Mouse (Mus musculus) heart, adult 2 months (tissue): ENCODE measurements around the gene Rnf10. TPM values are rescaled to one million over a fixed set of nuclear protein-coding genes. Genes with fewer than 3 reads are reported as not detected.
A peak's percentile ranks its signal among the peaks of the same experiment; 100 is the strongest.

Source experiments
- DNase-seq, 2 experiments: peaks; one replicate each; pipeline ENCODE4 v3.0.0; 2021
- H3K27ac ChIP-seq: fragments of 200-600 bp; 2 replicates; pipeline ENCODE4 v1.8.1; 2022
- H3K27me3 ChIP-seq: fragments of 200-500 bp; 2 replicates; pipeline ENCODE4 v1.6.1; 2012; ENCODE audit warnings: mild to moderate bottlenecking, low read length, inconsistent platforms, mixed read lengths; ENCODE audit not compliant: control insufficient read depth, insufficient read depth
- H3K36me3 ChIP-seq: fragments of 200-500 bp; 2 replicates; pipeline ENCODE4 v1.6.1; 2012; ENCODE audit warnings: low read length, inconsistent platforms; ENCODE audit not compliant: control insufficient read depth, insufficient read depth
- H3K4me1 ChIP-seq: fragments of 200-500 bp; 2 replicates; pipeline ENCODE4 v1.6.1; 2011; ENCODE audit warnings: low read length; ENCODE audit not compliant: control insufficient read depth, insufficient read depth
- H3K4me3 ChIP-seq: fragments of 200-600 bp; 2 replicates; pipeline ENCODE4 v1.8.1; 2022
- H3K79me2 ChIP-seq: fragments of 200-500 bp; replicated peaks from 2 replicates; pipeline ENCODE4 v1.6.1; 2012; ENCODE audit warnings: mild to moderate bottlenecking, inconsistent platforms, low read length, moderate library complexity, mixed read lengths; ENCODE audit not compliant: control insufficient read depth, insufficient read depth
- H3K9ac ChIP-seq: fragments of 200-500 bp; 2 replicates; pipeline ENCODE4 v1.6.1; 2012; ENCODE audit warnings: low read depth, mild to moderate bottlenecking, control low read depth, inconsistent platforms, low read length, mixed read lengths
- CTCF ChIP-seq: fragments of 200-600 bp; IDR thresholded peaks from 2 replicates; pipeline ENCODE4 v1.8.1; 2022; ENCODE audit warnings: antibody characterized with exemption, mild to moderate bottlenecking, moderate library complexity
- EP300 ChIP-seq: fragments of 200-500 bp; IDR thresholded peaks from 2 replicates; pipeline ENCODE4 v1.6.1; 2011; ENCODE audit warnings: low read depth, low read length, control low read depth; ENCODE audit not compliant: insufficient read depth
- POLR2A ChIP-seq: fragments of 200-500 bp; IDR thresholded peaks from 2 replicates; pipeline ENCODE4 v1.6.1; 2011; ENCODE audit warnings: mild to moderate bottlenecking, low read depth, low read length, control low read depth; ENCODE audit not compliant: insufficient read depth
- WGBS: fragments of 180-500 bp; shearing (Covaris S2); methylation state at CpG from one replicate; pipeline ENCODE4 v1.1.7; 2018; 5-methylcytosine and 5-hydroxymethylcytosine counted together
- intact Hi-C: fragments of 180-260 bp; cut with DNase I; formaldehyde crosslinking; loops from one replicate; pipeline ENCODE4 v1.15.1; 2025
- polyA plus RNA-seq: library from polyadenylated mRNA; depleted of rRNA; stranded (reverse); fragments of >200 nt; gene quantifications from 2 replicates; pipeline ENCODE4 v1.2.3, GENCODE M21; 2012; rRNA removed
- total RNA-seq, 2 experiments: library from RNA; stranded (reverse); gene quantifications; 2 replicates each; pipeline ENCODE4 v1.2.3; 2021

The Rnf10 gene
- total and polyA plus RNA-seq, 3 experiments: 175 to 397 (median 391) TPM

DNA sequence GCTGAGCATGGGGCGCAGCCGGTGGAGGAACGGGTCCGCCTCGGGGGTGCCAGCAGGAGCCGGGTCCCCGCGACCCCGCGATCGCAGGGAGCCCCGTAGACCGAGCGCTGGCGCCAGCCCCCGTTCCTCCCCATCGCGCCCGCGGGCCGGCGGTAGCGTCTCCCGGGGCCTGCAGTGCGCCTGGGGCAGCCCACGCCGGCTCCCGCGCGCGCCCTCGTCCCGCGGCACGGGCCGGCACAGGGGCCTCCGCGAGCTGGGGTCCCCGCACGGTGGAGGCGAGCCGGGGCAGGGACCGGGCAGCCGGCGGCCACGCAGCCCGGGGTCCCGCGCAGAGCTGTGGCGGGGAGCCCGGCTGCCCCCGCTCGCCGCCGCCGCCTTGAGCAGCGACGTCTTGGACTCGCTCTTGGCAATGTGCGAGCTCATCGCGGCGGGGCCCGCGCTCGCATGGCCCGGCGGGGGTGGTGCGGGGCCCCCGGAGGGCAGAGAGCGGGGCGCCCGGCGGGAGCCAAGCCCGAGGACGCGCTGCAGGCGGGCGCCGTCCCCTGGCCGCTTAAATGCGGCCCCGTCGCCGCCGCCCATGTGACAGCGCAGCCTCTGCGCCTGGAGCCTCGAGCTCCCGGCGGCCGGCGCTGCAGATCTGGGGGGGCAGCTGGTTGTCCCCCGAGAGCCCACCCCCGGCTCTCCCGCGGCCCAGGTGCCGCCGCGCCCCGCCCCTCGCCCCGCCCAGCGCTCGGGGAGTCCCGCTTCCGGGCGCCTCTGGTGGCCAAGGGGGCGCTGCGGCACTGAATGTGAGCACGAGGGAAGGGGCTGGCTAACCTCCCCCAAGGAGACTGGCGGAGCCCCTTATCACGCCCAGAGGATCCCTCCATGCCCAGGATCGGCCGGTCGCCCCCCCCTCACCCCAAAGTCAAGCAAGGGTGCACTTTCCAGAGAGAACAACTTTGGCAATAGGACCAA is 78.8 kb downstream of the Rnf10 start, which contains the start of gene Cabp1:
Gene Cabp1, minus strand, starts transcription at position 713 of the 957 bp plus-strand sequence.
- intact Hi-C loops: no loop called here
- H3K27ac ChIP-seq: no peak within 1 kb of the TSS
- peak; percentile 57 to 75 for DNase-seq
- H3K36me3 ChIP-seq: no peaks in the 10 kb centered on the region
- H3K79me2 ChIP-seq: no peaks in the 10 kb centered on the region
- peaks cover 3% of the 10 kb centered on the region; the same call in 1 of the 2 replicates for H3K4me1 ChIP-seq
- no peak for TF ChIP-seq POLR2A
- TF ChIP-seq EP300: no peak
- peak; percentile 61 for TF ChIP-seq CTCF
- peak within 1 kb of the TSS; percentile 62 for H3K9ac ChIP-seq
- no peaks in the 10 kb centered on the region for H3K27me3 ChIP-seq
- under 1% methylated on average over 110 of the region's 116 CpGs for WGBS
- H3K4me3 ChIP-seq: peak within 1 kb of the TSS; percentile 54

DNA sequence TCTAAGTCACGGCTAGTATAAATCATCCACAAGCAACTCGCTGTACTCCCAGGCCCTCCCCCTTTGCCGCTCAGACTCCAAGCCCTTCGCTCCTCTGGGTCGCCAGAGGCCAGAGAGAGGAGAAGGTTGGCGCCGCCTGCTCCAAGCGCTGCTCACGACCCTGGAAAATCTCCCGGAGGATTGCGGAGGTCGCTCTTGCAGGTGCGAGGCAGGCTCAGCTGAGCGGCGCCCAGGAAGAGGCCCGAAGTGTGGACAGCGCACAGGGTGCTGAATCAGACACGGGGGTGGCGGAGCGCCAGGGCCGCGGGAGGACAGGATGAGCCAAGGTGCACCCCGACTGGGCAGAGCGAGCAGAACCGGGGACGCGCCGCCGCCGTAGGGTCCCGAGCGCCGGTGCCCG is 79.5 kb downstream of the Rnf10 start:
- Histone ChIP-seq H3K27ac (no peak overlapping the region), H3K4me1 (peaks cover 3% of the 10 kb centered on the region; the same call in 1 of the 2 replicates), H3K79me2 (no peaks in the 10 kb centered on the region), H3K36me3 (no peaks in the 10 kb centered on the region), H3K27me3 (no peaks in the 10 kb centered on the region), H3K9ac (peak overlapping the region; percentile 62), H3K4me3 (peak overlapping the region; percentile 54)
- WGBS: under 1% methylated on average over 34 of the region's 34 CpGs
- peak; percentile 70 to 78 for DNase-seq
- intact Hi-C loops: no loop called here
- TF ChIP-seq EP300 (no peak), POLR2A (no peak)

DNA sequence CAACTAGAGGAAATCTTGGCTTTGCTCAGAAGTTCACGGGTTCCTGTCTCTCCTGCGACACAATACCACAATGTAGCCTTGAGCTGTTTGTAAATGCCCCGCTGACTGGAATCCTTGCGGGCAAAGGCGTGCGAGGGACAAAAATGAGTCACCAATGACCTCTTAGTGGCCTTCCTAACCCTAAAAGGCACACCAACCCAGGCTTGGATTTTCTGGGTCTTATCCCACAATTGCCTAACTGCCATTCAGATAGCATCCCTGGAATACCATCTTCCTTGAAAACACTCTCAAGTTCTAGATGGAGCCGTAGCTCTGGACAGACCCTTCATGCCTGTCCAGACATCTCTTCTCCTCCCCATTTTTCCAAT is 79.9 kb downstream of the Rnf10 start:
- H3K4me3 ChIP-seq: no peak overlapping the region
- WGBS: 23% methylated on average over 7 of the region's 7 CpGs
- H3K27me3 ChIP-seq: no peaks in the 10 kb centered on the region
- no peak for TF ChIP-seq CTCF
- no peak for TF ChIP-seq POLR2A
- TF ChIP-seq EP300: no peak
- H3K36me3 ChIP-seq: no peaks in the 10 kb centered on the region
- intact Hi-C loops: no loop called here
- no peak overlapping the region for H3K27ac ChIP-seq
- H3K9ac ChIP-seq: no peak overlapping the region
- H3K4me1 ChIP-seq: peaks cover 3% of the 10 kb centered on the region; the same call in 1 of the 2 replicates
- no peaks in the 10 kb centered on the region for H3K79me2 ChIP-seq
- DNase-seq: no peak

DNA sequence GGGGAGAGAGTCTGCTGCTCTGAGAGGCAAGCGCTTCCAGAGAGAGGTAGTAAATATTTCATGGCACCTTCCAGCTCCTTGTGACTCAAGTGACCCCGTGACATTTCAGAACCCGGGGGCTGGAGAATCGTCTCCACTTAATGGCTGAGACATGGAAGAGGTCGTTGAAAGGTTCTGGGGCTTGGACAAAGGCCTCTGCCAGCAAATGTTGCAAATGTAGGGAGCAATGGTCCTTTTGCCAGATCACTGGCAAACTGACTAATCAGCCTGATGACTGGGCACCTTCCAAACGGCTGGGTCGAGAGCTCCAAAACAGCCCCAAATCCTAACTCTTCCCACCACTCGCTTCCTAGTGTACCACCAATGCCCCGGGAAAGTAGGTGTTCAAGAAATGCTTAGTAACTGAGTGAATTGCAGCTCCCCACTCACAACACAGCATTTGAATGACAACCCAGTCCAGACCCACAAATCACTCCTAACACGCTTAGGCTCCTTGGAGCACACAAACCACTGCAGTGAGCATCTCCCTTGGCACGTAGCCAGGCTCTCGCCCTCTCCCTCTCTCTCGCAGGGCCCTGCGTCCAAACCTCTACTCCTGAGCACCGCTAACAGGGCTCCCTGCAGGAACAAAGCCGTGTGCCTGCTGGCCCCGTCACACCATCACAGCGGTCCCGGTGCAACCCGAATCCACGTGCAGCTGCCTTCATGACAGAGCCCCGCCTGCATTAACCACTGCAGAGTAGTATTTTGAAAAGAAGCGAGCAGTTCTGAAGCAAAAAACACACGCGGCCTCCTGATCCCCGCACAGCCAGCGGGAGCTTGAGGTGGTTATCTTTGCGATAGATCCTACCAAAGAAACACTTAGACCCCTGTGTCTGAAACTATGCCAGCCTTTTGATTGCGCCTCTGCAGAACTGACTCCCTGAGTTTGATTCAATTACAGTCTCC is 80.5 kb downstream of the Rnf10 start:
- H3K4me1 ChIP-seq: peaks cover 3% of the 10 kb centered on the region; the same call in 1 of the 2 replicates
- intact Hi-C loops: no loop called here

More for the DNA sequence above, 80.5 kb downstream of the Rnf10 start:
- no peak for TF ChIP-seq CTCF
- TF ChIP-seq EP300: no peak
- TF ChIP-seq POLR2A: no peak
- H3K36me3 ChIP-seq: no peaks in the 10 kb centered on the region
- no peak for DNase-seq
- WGBS: 33% methylated on average over 29 of the region's 29 CpGs
- H3K4me3 ChIP-seq: no peak overlapping the region
- no peaks in the 10 kb centered on the region for H3K79me2 ChIP-seq
- H3K27ac ChIP-seq: no peak overlapping the region
- no peak overlapping the region for H3K9ac ChIP-seq
- no peaks in the 10 kb centered on the region for H3K27me3 ChIP-seq

Other genes with a start within 250 kb of the Rnf10 start
- gene Gm10401, start 174.6 kb downstream of the Rnf10 start, total RNA-seq: not detected
- gene Gm10401, start 174.6 kb downstream of the Rnf10 start, polyA plus RNA-seq: not detected in 2 replicates
- gene Acads, start 153.6 kb downstream of the Rnf10 start, total RNA-seq: 100 to 1,000 TPM; 199 to 228 TPM
- 256 and 333 TPM in 2 replicates for gene Acads, start 153.6 kb downstream of the Rnf10 start, polyA plus RNA-seq
- gene Unc119b, start 137.9 kb downstream of the Rnf10 start, total RNA-seq: 10 to 100 TPM; 15.8 to 22.0 TPM
- gene Unc119b, start 137.9 kb downstream of the Rnf10 start, polyA plus RNA-seq: 18.4 and 27.8 TPM in 2 replicates
- 10 to 100 TPM; 74.6 to 80.6 TPM for gene Mlec, start 114.7 kb downstream of the Rnf10 start, total RNA-seq
- 40.4 and 75.4 TPM in 2 replicates for gene Mlec, start 114.7 kb downstream of the Rnf10 start, polyA plus RNA-seq
- 1 to 10 TPM; 2.3 to 3.9 TPM for gene Cabp1, start 78.5 kb downstream of the Rnf10 start, total RNA-seq
- gene Cabp1, start 78.5 kb downstream of the Rnf10 start, polyA plus RNA-seq: 6.0 and 13.2 TPM in 2 replicates
- 10 to 100 TPM; 32.2 to 38.1 TPM for gene Pop5, start 37.1 kb downstream of the Rnf10 start, total RNA-seq
- gene Pop5, start 37.1 kb downstream of the Rnf10 start, polyA plus RNA-seq: 36.2 and 43.8 TPM in 2 replicates
- 100 to 1,000 TPM; 140 to 146 TPM for gene Coq5, start 6.8 kb upstream of the Rnf10 start, total RNA-seq
- 57.1 and 84.0 TPM in 2 replicates for gene Coq5, start 6.8 kb upstream of the Rnf10 start, polyA plus RNA-seq
- 10 to 100 TPM; 65.1 to 85.6 TPM for gene Dynll1, start 28.1 kb upstream of the Rnf10 start, total RNA-seq
- gene Dynll1, start 28.1 kb upstream of the Rnf10 start, polyA plus RNA-seq: 65.2 and 83.8 TPM in 2 replicates
- 10 to 100 TPM; 14.9 to 16.1 TPM for gene Srsf9, start 54.3 kb upstream of the Rnf10 start, total RNA-seq
- gene Srsf9, start 54.3 kb upstream of the Rnf10 start, polyA plus RNA-seq: 11.8 and 15.3 TPM in 2 replicates
- gene Gatc, start 68.3 kb upstream of the Rnf10 start, total RNA-seq: 10 to 100 TPM; 18.1 to 19.8 TPM
- 18.2 and 19.9 TPM in 2 replicates for gene Gatc, start 68.3 kb upstream of the Rnf10 start, polyA plus RNA-seq
- 10 to 100 TPM; 21.8 to 24.3 TPM for gene Triap1, start 68.3 kb upstream of the Rnf10 start, total RNA-seq
- gene Triap1, start 68.3 kb upstream of the Rnf10 start, polyA plus RNA-seq: 13.9 and 20.0 TPM in 2 replicates
- 100 to 1,000 TPM; 232 to 256 TPM for gene Cox6a1, start 76.1 kb upstream of the Rnf10 start, total RNA-seq
- 546 and 797 TPM in 2 replicates for gene Cox6a1, start 76.1 kb upstream of the Rnf10 start, polyA plus RNA-seq
- gene Msi1, start 156.7 kb upstream of the Rnf10 start, total RNA-seq: under 1 TPM; 0.55 to 0.99 TPM
- gene Msi1, start 156.7 kb upstream of the Rnf10 start, polyA plus RNA-seq: 0.61 and 0.64 TPM in 2 replicates
- gene Pla2g1b, start 193.4 kb upstream of the Rnf10 start, total RNA-seq: not detected
- gene Pla2g1b, start 193.4 kb upstream of the Rnf10 start, polyA plus RNA-seq: not detected in 2 replicates
- 10 to 100 TPM; 15.3 to 18.8 TPM for gene Sirt4, start 211.8 kb upstream of the Rnf10 start, total RNA-seq
- gene Sirt4, start 211.8 kb upstream of the Rnf10 start, polyA plus RNA-seq: 25.1 and 31.3 TPM in 2 replicates
- 10 to 100 TPM; 35.9 to 37.1 TPM for gene Pxn, start 233.8 kb upstream of the Rnf10 start, total RNA-seq
- 51.9 and 56.5 TPM in 2 replicates for gene Pxn, start 233.8 kb upstream of the Rnf10 start, polyA plus RNA-seq